Mouse (Mus musculus): ENCODE data around the gene Foxl1.

Gene Foxl1

GRCm38 (mm10) chr8:121093496-121093895 lies 34.2 kb upstream of the Foxl1 start:
- no peak for DNase-seq (ENCODE audit: low spot score)

- peak; percentile 59 for DNase-seq (ENCODE audit: low spot score)
Observed at GRCm38 (mm10) chr8:121104049-121104818, 23.5 kb upstream of the Foxl1 start.

GRCm38 (mm10) chr8:121107668-121108656 lies 19.8 kb upstream of the Foxl1 start, which contains the start of gene Mthfsd:
TSS of gene Mthfsd (minus strand) at chr8:121108392.
- DNase-seq (ENCODE audit: low spot score) = peak; percentile 93

DNA sequence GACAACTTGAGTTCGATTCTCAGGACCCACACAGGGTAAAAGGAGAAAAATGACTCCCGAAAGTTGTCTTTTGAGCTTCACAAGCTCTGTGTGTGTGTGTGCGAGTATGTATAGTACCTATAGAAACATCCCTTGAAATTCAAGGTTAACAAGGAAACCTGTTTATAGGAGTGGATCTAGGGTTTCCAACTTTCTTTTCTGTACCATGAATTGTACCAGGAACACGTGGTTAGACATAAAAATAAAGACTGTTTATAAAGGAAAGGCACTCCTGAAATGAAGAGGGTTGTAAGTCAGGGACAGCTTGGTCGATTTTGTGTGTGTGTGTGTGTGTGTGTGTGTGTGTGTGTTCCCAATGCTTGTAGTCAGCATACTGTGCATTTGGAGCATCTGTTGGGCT lies 19.1 kb upstream of the Foxl1 start:
- no peak for DNase-seq (ENCODE audit: low spot score)

GRCm38 (mm10) chr8:121111145-121111907 lies 16.4 kb upstream of the Foxl1 start:
- DNase-seq (ENCODE audit: low spot score) = no peak

GRCm38 (mm10) chr8:121113261-121113660 lies 14.5 kb upstream of the Foxl1 start:
- peak; percentile 85 for DNase-seq (ENCODE audit: low spot score)

DNA sequence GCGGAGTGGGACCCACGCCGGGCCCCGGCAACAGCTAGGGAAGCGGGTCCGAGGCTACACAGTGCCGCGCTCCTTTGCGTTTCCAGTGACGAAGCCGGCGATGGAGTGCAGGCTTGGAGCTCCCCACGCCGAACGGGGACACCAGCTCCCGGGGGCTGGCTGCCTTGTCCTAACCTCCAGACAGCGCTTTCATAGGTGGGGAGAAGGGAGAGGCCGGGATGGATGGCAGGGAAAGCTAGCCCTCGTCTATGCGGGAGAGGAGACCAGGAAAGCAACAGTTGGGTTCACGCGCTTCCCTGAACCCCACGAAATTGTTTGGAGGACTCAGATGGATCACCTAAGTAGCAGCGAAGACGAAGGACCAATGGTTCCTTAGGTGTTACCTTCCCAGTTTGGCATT lies 12.6 kb upstream of the Foxl1 start:
- DNase-seq (ENCODE audit: low spot score) = no peak

- DNase-seq (ENCODE audit: low spot score) = peak; percentile 82
Observed at GRCm38 (mm10) chr8:121115948-121116347, 11.8 kb upstream of the Foxl1 start, which contains the start of gene Foxc2. TSS of gene Foxc2 (plus strand) at chr8:121116171.

DNA sequence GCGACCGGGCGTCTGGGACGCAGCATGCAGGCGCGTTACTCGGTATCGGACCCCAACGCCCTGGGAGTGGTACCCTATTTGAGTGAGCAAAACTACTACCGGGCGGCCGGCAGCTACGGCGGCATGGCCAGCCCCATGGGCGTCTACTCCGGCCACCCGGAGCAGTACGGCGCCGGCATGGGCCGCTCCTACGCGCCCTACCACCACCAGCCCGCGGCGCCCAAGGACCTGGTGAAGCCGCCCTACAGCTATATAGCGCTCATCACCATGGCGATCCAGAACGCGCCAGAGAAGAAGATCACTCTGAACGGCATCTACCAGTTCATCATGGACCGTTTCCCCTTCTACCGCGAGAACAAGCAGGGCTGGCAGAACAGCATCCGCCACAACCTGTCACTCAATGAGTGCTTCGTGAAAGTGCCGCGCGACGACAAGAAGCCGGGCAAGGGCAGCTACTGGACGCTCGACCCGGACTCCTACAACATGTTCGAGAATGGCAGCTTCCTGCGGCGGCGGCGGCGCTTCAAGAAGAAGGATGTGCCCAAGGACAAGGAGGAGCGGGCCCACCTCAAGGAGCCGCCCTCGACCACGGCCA lies 11.1 kb upstream of the Foxl1 start:
- no peak for DNase-seq (ENCODE audit: low spot score)

- DNase-seq (ENCODE audit: low spot score) = no peak
Observed at GRCm38 (mm10) chr8:121117186-121117651, 10.5 kb upstream of the Foxl1 start.

- no peak for DNase-seq (ENCODE audit: low spot score)
Observed at GRCm38 (mm10) chr8:121117906-121118305, 9.8 kb upstream of the Foxl1 start.

- no peak for DNase-seq (ENCODE audit: low spot score)
Observed at GRCm38 (mm10) chr8:121118634-121119420, 8.9 kb upstream of the Foxl1 start.

GRCm38 (mm10) chr8:121119635-121120455 lies 7.9 kb upstream of the Foxl1 start:
- no peak for DNase-seq (ENCODE audit: low spot score)

DNA sequence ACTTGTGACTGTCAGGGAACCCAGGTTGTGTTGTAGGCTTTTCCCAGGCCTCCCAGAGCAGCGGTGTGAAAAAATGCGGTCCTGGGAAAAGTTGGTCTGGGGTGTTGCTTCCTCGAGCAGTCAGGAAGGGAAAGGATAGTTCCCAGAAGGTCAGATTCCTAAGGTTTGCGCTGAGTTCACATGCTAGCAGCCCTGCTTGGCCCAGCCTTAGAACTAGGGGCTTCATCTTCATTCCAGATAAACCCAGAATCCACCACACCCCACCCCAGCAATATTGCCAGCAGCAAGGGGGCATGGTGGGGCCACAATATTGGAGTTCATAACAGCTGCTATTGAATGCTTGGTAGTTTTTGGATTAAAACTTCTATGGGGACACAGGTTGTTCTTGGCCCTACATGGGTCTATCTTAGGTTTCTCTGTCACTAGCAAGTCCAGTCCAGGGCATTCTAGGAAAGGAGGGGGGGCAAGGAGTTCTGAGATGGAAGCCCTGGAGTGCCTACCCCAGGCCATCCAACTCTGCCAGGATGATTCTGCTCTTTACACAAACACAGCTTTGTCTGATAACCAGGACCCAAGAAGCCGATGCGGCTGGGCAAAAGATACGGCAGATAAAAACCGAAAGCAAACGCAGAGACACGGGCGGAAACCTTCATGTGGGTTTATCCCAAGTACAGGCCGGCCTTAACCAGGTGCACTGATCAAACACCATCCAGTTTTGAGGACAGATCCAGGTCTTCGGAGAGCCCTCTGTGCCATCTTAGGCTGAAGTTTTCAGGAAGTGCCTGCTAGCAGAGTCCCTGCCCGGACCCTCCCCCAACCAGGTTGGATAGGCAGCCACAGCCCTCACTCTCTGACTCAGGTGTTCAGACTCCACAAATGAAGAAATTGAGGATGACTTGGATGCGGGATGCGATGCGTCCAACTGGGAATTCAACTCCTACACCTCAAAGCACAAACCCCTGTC lies 7.0 kb upstream of the Foxl1 start:
- DNase-seq (ENCODE audit: low spot score) = no peak

DNA sequence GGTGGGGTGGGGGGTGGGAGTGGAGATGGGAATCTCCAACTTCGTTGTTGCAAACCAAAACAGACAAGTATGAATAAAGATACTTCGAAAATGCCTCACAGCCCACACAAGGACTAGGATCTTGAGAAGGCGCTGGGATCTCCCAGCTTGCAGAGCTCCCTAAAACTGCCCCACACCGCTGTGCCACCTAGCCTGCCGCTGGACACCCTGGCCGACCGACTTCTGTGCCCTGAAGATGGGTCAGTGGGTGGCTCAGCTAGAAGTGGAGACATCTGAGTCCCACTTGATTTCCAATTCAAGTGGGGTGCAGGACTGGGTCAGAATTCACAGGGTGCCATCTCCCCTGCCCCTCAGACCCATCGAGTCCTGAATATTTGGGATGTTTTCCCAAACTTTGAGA lies 6.0 kb upstream of the Foxl1 start:
- no peak for DNase-seq (ENCODE audit: low spot score)

DNA sequence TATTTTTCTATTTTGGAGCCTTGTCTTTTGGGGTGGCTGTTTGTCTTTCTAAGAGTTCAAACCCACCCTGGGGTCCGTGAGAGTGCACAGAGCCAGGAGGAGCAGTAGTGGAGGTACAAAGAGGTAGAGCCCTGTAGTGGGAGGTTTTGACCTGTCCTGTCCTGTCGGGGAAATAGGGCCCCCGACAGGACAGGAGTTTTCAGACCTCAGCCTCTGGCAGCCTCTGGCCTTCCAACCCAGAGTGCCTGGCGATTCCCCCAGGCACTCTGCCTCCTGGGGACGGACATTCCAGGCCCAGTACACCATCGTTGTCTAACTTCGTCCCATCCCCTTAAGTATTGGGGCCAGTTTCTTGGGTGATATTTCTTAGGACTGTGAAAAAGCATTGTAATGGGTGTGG lies 5.4 kb upstream of the Foxl1 start:
- DNase-seq (ENCODE audit: low spot score) = no peak

- DNase-seq (ENCODE audit: low spot score) = no peak
Observed at GRCm38 (mm10) chr8:121123113-121123512, 4.6 kb upstream of the Foxl1 start.

GRCm38 (mm10) chr8:121124547-121125239 lies 3.0 kb upstream of the Foxl1 start:
- DNase-seq (ENCODE audit: low spot score) = no peak
